Mouse (Mus musculus) hindbrain, embryonic 13.5 days (tissue): ENCODE measurements around the gene Gm5150. TPM values are rescaled to one million over a fixed set of nuclear protein-coding genes. Genes with fewer than 3 reads are reported as not detected.

Experiments used
- microRNA-seq: library from miRNA; unstranded; fragments of <30 nt; microRNA quantifications from one replicate; pipeline ENCODE4, GENCODE M21; 2016
- polyA plus RNA-seq: library from polyadenylated mRNA; unstranded; fragments of >200 nt; fragmentation: Nextera tagmentation; extraction: Ambion mirVana; gene quantifications from 2 replicates; pipeline ENCODE4 v1.2.1, GENCODE M21; 2015

Gm5150 gene
- polyA plus RNA-seq, 1 experiment from 2014 or later = not detected

Small RNAs within 50 kb of the gene (microRNA-seq; reads per million reads assigned to microRNA genes)
- gene Gm24694 = not detected

Other genes with a start within 250 kb of the Gm5150 start
- not detected in 2 replicates for gene Sirpb1c, start 157.9 kb downstream of the Gm5150 start, polyA plus RNA-seq